Mouse (Mus musculus) cerebellum, adult 18-20 months (tissue): ENCODE measurements around the gene Pan2.

Experiments
- DNase-seq, 2 experiments: peaks; one replicate each; pipeline ENCODE4 v3.0.0; 2021

Pan2 gene

DNA sequence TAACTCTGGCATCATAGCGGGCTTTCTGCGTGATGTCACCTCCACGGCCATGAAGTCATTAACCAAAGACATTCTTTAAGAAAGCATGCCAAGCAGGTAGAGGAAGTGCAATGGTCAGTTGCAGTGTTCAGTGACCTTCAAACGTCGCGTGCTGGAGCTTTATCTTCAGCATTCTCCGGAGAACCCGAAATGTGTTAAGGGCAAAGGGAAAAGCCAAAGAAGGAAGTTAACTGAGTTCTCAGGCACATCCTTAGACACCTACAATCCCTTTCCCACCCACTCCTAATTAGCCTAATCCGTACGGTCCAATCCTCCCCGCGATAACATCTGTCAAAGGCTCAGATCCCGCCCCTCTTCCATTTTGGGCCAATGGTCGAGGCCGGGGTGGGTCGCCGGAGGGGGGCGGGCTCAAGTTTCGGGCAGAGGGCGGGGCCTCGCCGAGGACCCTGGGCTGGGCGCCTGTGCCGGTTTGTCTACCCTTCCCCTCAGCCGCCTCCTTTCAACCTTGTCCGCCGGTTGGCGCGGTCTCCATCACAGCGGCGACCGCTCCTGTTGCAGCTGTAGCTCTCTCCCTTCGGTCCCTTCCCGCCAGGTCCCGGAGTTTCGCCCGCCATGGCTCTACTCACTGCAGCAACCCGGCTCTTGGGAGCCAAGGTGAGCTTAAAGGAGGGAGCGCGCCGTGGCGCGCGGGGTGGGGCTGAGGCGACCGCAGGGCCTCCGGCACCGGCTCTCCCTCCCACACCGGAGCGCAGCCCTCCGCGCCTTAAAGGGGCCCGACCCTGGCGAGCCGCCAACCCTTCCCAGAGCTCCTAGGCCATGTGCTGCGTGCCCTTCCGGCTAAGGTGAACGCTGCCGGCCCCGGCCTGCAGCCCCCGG is 34.4 kb downstream of the Pan2 start, which contains the start of gene Cs:
Gene Cs, plus strand, starts transcription at position 429 of the 876 bp plus-strand sequence.
- peak; percentile 96 to 97 for DNase-seq

DNA sequence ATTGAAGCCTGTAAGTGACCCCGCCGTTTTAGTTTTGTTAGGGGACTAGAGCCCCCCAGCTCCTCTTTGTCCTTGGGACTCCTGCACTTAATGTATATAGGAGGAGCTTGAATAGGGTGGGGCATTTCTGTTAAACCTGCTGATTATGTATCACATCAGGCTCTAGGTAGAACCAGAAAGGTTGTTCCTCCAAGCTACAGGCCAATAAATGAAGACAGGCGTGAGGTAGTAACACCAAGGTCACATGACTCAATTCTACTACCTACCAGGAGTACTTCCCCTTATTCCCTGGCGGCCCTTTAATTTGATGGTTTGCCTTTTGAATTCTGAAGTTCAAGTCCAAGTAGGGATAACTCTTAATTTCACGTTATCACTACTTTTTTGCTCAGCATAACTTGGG is 35.3 kb downstream of the Pan2 start:
- DNase-seq: no peak

DNA sequence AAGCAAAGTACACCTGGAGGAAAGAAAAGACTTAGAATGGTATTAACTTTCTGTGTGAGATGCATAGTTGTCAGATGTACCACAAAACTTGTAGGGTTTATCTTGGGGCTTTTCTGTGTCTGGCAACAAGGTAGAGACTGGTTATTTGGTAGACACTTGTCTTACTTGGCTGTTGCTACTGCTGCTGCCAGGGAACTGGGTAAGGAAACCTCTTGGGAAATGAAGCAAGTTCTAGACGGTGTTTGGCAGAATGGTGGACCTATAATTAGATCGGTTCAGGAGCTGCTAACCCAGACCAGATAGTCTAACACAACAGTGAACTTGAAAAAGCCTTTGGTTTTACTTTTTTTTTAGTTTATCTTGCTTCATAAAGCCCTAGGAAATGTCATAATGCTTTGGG is 35.8 kb downstream of the Pan2 start:
- no peak for DNase-seq

DNA sequence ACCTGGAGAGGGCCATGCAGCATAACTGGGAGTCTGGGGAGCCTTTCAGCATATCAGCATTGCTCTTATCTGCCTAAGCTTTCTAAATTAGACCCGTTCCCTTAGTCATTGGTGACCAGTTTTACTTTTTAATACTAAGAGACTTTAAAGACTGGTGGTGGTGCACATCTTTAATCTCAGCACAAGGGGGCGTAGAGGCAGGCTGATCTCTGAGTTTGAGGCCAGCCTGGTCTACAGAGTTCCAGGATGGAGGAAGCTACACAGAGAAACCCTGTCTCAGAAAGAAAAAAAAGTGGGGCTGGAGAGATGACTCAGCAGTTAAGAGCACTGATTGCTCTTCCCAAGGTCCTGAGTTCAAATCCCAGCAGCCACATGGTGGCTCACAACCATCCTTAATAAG is 37.1 kb downstream of the Pan2 start:
- DNase-seq: no peak

DNA sequence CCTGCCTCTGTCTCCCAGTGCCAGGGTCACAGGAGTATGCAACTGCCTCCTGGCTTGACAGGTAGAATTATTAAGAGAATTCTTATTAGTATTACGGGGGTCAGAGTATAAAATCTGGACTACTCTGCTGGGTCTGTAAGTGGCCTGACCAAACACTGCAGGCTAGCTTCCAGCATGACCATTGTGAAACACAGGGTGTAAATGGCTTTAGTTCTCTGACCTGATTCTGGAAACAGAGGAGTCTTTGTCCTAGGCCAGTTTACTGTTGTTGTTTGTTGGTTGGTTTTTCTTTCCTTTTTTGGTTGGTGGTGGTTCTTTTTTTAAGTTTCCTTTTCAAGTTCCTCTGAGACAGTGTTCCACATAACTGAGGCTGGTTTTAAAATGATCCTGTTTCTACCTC is 40.3 kb downstream of the Pan2 start:
- DNase-seq: no peak

DNA sequence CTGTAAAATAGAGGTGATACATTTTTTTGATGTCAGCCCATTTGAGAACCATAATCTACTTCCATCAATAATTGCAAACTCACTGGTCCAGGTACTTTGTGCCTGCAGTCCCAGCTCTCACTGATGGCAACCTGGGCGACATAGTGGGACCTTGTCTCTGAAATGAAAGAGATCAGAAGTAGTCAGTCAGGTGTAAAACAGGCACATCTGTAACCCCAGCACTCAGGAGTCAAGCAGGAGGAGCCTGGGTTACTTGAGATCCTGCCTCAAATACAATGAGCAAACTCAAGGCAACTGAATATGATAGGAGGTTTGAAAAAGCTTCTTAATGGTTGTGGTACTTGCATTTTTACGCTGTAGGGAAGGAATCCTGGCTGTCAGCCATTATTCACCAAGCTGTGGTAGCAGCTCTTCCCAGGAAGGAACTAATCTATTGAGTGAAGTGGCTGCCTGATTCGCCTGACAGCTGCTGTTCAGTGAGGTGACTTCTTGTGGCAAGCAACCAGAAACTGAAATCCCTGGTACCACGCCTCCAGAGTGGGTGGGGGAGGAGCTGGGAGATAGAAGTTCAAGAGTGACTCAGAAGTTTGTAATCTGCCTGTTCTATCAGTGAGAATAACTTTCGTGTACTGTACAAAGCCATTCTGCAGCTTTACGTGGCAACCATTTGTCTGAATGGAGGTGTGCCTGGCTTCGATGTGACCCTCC is 41.6 kb downstream of the Pan2 start:
- DNase-seq: peak in 1 of 2 experiments; percentile 26

DNA sequence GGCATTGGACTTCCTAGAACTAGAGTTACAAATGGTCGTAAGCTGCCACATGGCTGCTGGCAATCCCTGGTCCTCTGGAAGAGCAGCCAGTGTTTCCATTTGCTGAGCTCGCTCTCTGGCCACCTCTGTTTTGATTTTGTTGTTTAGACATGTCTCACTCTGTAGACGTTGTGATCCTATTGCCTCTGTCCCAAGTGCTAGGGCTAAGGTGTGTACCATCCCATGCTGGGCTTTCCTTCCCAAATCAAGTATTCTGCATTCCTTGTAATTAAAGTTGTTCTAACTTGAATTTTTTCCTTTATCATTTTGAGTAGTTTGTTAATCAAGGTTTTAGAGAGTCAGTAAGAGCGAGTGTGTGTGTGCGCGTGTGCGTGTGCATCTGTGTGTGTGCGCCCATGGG is 44.4 kb downstream of the Pan2 start:
- no peak for DNase-seq

DNA sequence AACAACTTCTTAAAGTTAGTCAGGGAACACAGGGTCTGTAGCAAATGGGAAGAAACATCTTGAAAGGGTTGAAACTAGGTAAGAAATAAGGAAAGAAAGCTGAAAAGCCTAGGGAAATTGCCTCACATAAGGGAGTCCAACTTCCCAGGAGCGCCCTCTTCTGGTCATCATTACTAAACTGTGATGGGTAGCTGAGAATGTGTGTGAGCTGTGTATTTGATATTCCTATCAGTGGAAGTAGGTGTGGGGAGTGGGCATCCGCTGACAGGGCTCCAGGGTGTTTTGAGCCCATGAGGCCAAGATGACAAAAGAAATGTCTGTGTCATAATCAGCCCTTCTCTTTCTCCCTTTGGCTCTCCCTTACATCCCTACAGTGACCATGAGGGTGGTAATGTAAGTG is 55.7 kb downstream of the Pan2 start:
- peak; percentile 61 to 70 for DNase-seq

DNA sequence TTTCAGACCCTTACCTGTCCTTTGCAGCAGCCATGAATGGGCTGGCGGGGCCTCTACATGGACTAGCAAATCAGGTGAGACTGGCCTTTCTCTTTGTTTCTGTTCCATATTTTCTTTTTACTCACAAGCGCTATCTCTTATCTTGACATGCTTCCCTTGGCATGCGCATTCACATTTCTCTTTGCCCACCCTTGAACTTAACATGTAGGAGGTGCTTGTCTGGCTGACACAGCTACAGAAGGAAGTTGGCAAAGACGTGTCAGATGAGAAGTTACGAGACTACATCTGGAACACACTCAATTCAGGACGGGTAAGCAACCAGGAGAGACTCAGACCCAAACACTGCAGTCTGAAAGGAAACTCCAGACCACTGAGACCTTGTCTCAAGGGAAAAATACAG is 56.1 kb downstream of the Pan2 start:
- no peak for DNase-seq

DNA sequence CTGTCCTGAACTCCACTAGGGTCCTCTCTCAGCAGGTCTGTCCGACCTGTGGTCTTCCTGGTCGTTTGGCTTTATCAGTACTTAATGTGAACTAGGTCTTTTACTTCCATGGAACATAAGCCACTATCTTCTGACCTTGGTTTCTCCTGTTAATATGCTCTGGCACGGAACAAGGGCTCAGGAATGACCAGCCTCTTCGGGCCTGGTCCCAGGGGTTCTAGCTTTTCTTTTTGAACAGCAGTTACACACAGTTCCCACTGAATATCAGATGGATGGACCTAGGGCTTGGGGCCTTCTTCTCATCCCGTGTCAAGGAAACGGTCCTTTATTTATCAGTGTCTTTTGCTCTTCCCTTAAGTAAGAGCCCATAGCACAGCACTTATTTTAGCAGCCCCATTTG is 58.7 kb downstream of the Pan2 start:
- no peak for DNase-seq

DNA sequence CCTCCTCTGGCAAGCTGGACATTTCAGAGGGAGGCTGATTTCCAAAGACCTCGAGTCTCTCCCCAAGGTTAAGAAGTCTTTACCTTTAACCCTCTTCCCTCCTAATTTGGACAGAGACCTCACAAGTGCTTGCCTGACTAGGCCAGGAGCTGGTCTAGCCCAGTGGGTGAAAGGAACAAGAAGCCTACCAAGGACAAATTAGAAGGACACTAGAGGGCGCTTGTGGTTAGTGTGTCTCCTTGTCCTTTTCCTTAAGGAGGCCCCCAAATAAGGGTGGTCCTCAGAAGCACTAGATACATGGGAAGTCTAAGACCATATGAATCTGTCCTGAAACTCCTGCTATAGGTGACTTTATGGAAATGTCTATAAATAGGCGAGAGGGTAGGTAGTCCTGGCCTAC is 59.4 kb downstream of the Pan2 start:
- peak; percentile 41 to 43 for DNase-seq

DNA sequence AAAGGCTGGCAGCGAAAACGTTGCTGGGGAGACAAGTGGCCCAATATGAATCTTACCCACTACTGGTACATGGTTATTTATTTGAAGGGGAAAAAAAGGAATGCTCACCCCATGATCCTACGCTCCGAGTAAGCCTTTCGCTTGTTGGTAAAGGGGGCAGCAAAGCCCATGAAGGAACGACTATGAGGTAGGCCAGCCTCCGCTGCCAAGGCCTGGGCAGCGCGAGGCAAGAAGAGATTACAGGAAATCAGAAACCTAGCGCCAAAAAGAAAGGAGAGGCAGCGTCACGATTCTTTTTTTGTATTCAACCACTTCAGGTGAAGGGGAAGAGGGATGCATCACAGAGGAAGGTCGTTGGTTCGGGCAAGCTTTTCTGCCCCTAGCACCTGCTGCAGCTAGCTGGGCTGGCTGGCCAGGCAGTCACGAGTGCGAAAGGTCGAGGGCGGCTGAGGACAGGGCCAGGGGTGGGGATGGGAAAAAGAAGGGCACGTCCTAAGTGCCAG is 64.8 kb downstream of the Pan2 start:
- peak in 1 of 2 experiments; percentile 22 for DNase-seq

DNA sequence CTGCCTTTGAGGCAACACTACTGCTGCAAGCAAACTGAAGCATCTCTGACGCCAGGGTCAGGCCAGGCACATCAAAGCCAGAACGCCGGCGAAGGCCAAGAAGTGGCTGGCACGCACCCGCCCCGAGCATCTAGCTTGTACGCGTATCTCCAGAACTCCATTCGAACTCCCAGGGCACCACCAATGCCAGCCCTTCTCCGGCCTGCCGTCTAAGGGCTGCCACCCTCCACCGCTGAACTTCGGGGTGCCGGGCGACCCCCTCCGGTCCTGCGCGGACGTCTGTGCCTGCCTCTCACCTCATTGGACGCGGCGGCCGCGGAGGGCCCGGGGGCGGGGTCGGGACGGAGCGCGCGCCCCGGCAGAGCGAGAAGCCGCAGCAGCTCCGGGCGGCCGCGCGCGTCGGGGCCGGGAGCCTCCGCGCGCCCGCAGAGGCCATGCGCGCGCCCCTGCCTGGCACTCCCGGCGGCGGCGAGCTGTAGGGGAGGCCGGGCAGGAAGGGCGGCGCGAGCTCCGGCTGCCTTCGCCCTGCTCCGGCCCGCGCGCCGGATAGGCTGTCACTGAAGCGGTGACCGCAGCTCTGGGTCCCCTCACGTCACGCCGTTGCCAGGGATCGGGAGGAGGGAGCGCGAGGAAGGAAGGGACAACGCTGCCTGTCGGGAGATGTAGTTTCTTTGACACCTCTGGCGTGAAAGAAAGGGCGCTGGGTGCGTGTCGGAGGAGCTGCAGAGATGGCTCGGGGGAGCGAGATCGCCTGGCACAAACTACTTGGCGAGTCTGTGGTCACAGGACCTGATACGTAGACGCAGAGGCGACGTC is 65.5 kb downstream of the Pan2 start, which contains the start of gene Coq10a:
Gene Coq10a, minus strand, starts transcription at position 596 of the 816 bp plus-strand sequence.
- DNase-seq: peak; percentile 93 to 98

DNA sequence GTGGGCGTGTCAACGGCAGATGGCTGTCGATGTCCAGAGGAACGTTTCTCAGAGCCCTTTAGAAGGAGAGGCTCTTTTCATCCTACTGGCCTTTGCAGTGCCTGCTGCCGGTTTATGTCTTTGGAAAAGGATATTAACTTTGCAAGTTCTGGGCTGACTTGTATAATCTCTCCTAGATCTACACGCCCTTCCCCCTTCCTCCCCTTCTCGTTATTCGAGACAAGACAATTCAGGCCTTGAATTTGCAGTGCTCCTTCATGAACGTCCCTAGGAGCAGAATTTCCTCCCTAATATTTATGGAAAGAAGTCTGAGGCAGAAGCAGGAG is 66.0 kb downstream of the Pan2 start:
- no peak for DNase-seq

DNA sequence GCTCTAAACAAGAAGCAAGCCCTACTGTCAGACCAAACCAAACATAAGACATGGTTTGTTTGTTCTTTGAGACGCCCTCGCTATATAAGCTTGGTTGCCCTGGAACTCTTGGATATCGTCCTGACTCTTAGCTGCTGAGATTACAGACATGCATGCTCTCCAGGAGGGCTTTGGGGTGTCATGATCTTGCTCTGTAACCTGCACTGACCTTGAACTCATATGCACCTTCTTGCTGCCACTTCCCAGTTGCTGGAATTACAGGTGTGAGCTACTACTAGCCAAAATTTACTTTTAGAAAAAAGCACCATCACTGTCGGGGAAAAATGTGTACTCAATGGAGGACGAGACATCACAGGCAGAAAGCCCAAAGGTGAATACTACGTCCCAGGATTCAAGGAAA is 66.5 kb downstream of the Pan2 start:
- DNase-seq: no peak

DNA sequence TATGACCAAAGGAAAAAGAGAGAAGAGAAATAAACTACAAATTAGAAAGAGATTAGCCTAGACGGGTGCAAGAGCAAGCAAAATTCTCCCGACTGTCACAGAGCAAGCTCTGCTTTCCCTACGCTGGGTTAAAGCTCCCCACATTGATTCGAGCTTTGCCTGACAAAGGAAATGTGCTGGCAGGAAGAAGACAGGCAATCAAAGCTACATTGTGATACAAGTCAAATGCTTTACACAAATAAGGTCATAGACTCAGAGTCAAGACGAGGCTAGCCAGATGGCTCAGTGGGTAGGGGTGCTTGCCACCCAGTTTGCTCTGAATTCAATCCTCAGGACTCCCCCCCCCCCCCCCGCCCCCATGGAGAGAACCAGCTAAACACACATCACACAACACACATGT is 66.9 kb downstream of the Pan2 start:
- no peak for DNase-seq

DNA sequence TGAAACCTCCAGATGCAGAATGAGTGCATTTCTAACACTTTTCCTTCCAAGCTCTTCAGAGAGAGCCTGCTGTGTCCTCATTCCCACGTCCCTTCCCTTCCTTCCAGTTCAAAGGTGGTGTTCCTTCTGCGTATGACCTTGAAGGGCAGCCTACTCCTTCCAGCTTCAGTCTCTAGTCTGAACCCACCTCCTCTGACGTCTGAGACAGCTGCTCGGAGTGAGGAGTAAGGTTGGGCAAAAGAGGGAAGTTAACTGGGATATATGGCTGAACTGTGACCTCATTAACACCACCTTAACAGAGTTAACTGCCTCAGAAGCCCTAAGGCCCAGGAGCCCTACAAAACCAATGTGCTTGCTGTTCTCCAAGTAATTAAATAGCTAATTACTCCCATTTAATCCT is 67.5 kb downstream of the Pan2 start:
- no peak for DNase-seq
